In genomic region chr5:133385374-133386349, GRCm38 (mm10) we compare ENCODE assay signal across 13 mouse cellular contexts.
DNase-seq lines count a peak whose midpoint lies in the region; ATAC-seq and TF ChIP-seq lines count a peak whose summit lies in the region.
"Had no signal": no experiment of that assay in that cellular context is flagged by ENCODE, and none has a peak within 500 bp of the region (broad histone marks: within the 10 kb centered on the region; RNA-seq: fewer than 3 reads in every experiment).

No protein-coding gene starts in this region.

- no peak for ATAC-seq in liver, postnatal 0 days
- ATAC-seq in midbrain, embryonic 14.5 days (ENCODE audit: low FRiP score, low TSS enrichment) = peak; percentile 46; the same call in 1 of the 2 replicates
- no peak for ATAC-seq in megakaryocyte, adult 5-6 weeks (ENCODE audit: poor library complexity, severe bottlenecking)
- ATAC-seq: activated CD4-positive, CD25-positive, alpha-beta regulatory T cell, adult 4 months had no signal

- no peak overlapping the region for H3K27ac ChIP-seq in liver, postnatal 0 days (ENCODE audit: low read depth)
- H3K27ac ChIP-seq in heart, embryonic 10.5 days = no peak overlapping the region
- no peak overlapping the region for H3K27ac ChIP-seq in midbrain, embryonic 14.5 days (replicated peaks; ENCODE audit: low read depth, low read length)
- H3K27ac ChIP-seq: embryonic facial prominence, embryonic 15.5 days; limb, embryonic 12.5 days had no signal

- no peaks in the 10 kb centered on the region for H3K4me1 ChIP-seq in liver, postnatal 0 days (ENCODE audit: insufficient read depth)
- peaks cover 16% of the 10 kb centered on the region for H3K4me1 ChIP-seq in heart, embryonic 10.5 days
- peaks cover 15% of the 10 kb centered on the region; the same call in 1 of the 2 replicates for H3K4me1 ChIP-seq in midbrain, embryonic 14.5 days (ENCODE audit: control insufficient read depth, insufficient read depth, low read length)
- H3K4me1 ChIP-seq: limb, embryonic 12.5 days had no signal

- no peak for TF ChIP-seq CTCF in liver, postnatal 0 days (IDR thresholded peaks at IDR 0.05; ENCODE audit: low read depth)

- 61% methylated on average over 10 of the region's 10 CpGs for WGBS in liver, postnatal 0 days (ENCODE audit: insufficient replicate concordance)
- WGBS in heart, embryonic 10.5 days = 43% methylated on average over 10 of the region's 10 CpGs
- WGBS in midbrain, embryonic 14.5 days = 36% methylated on average over 10 of the region's 10 CpGs

- no peak overlapping the region for H3K9ac ChIP-seq in liver, postnatal 0 days (replicated peaks)
- no peak overlapping the region for H3K9ac ChIP-seq in midbrain, embryonic 14.5 days (replicated peaks; ENCODE audit: low read length)
- H3K9ac ChIP-seq: embryonic facial prominence, embryonic 15.5 days; limb, embryonic 12.5 days had no signal

- peak; percentile 4 for DNase-seq in liver
- DNase-seq in liver, postnatal 0 days = no peak
- peak; percentile 10 for DNase-seq in embryo, embryonic 11 days
- peak; percentile 90 for DNase-seq in heart, embryonic 10.5 days (ENCODE audit: low spot score)
- peak; percentile 65 for DNase-seq in midbrain, embryonic 14.5 days
- no peak for DNase-seq in left cerebral cortex, adult 8-10 months (ENCODE audit: low spot score in 2 of 2)
- DNase-seq: cerebellum, adult 11 months; kidney, postnatal 25 days; right cerebral cortex, adult 18-20 months had no signal

- no peaks in the 10 kb centered on the region for H3K27me3 ChIP-seq in liver, postnatal 0 days (ENCODE audit: insufficient read depth, low read length)
- H3K27me3 ChIP-seq in heart, embryonic 10.5 days (ENCODE audit: insufficient read depth, poor library complexity, severe bottlenecking) = peaks cover 48% of the 10 kb centered on the region
- H3K27me3 ChIP-seq in midbrain, embryonic 14.5 days (ENCODE audit: control insufficient read depth, insufficient read depth, low read length) = no peaks in the 10 kb centered on the region
- H3K27me3 ChIP-seq: embryonic facial prominence, embryonic 15.5 days had no signal

- H3K9me3 ChIP-seq in liver, postnatal 0 days (ENCODE audit: low read length) = no peaks in the 10 kb centered on the region; the same call in 1 of the 2 replicates
- no peaks in the 10 kb centered on the region for H3K9me3 ChIP-seq in heart, embryonic 10.5 days
- H3K9me3 ChIP-seq in midbrain, embryonic 14.5 days (ENCODE audit: control insufficient read depth, low read length) = no peaks in the 10 kb centered on the region
- H3K9me3 ChIP-seq: embryonic facial prominence, embryonic 15.5 days; limb, embryonic 12.5 days had no signal

- no peak overlapping the region for H3K4me2 ChIP-seq in liver, postnatal 0 days (ENCODE audit: low read depth, low read length)
- H3K4me2 ChIP-seq in midbrain, embryonic 14.5 days (ENCODE audit: low read length) = no peak overlapping the region
- H3K4me2 ChIP-seq: embryonic facial prominence, embryonic 15.5 days; limb, embryonic 12.5 days had no signal

- no peak overlapping the region for H3K4me3 ChIP-seq in liver, postnatal 0 days (ENCODE audit: low read depth, low read length)
- no peak overlapping the region for H3K4me3 ChIP-seq in heart, embryonic 10.5 days
- no peak overlapping the region for H3K4me3 ChIP-seq in midbrain, embryonic 14.5 days (replicated peaks; ENCODE audit: low read depth, low read length)
- H3K4me3 ChIP-seq: embryonic facial prominence, embryonic 15.5 days; limb, embryonic 12.5 days had no signal

- TF ChIP-seq EP300 in liver, postnatal 0 days (IDR thresholded peaks at IDR 0.05; ENCODE audit: low read depth) = no peak

- H3K36me3 ChIP-seq in liver, postnatal 0 days (replicated peaks; ENCODE audit: insufficient read depth, low read length) = no peaks in the 10 kb centered on the region
- H3K36me3 ChIP-seq in heart, embryonic 10.5 days = no peaks in the 10 kb centered on the region
- H3K36me3 ChIP-seq in midbrain, embryonic 14.5 days (ENCODE audit: control insufficient read depth, insufficient read depth, low read length) = no peaks in the 10 kb centered on the region
- H3K36me3 ChIP-seq: embryonic facial prominence, embryonic 15.5 days; limb, embryonic 12.5 days had no signal

Comparison
In these comparisons a context has a peak if more than half of its experiments do, and no peak if none do; other contexts are left out.
1. DNase-seq: peak in liver (single experiment), embryo, embryonic 11 days (single experiment), heart, embryonic 10.5 days (single experiment) and midbrain, embryonic 14.5 days (single experiment); none in liver, postnatal 0 days (single experiment) and left cerebral cortex, adult 8-10 months (0 of 2).